Mouse (Mus musculus): ENCODE measurements around the gene Btc. TPM values are rescaled to one million over a fixed set of nuclear protein-coding genes. Genes with fewer than 3 reads are reported as not detected.

Gene Btc
- polyA plus RNA-seq, 1 experiment from 2014 or later = 2.2 TPM

- ATAC-seq (ENCODE audit: insufficient number of reproducible peaks, insufficient read depth, low FRiP score, low read depth) = no peak
- Histone ChIP-seq H3K36me3 (ENCODE audit: control insufficient read depth, insufficient read depth, low read length) (no peaks in the 10 kb centered on the region), H3K9me3 (ENCODE audit: control insufficient read depth, low read length) (no peaks in the 10 kb centered on the region), H3K4me3 (ENCODE audit: control insufficient read depth in 1 of 2, insufficient read depth in 1 of 2, low read depth in 1 of 2, low read length in 2 of 2) (peak overlapping the region in 1 of 2 experiments; percentile 65; a peak in 1 of 4 replicates), H3K9ac (ENCODE audit: low read length) (no peak overlapping the region), H3K4me1 (ENCODE audit: control insufficient read depth in 2 of 2, insufficient read depth in 2 of 2, low read length in 2 of 2) (no peaks in the 10 kb centered on the region; a peak in 1 of 4 replicates), H3K4me2 (ENCODE audit: low read length) (peak overlapping the region; percentile 81), H3K27me3 (ENCODE audit: control insufficient read depth, insufficient read depth, low read length) (no peaks in the 10 kb centered on the region), H3K27ac (replicated peaks in 1 of 2; ENCODE audit: control insufficient read depth in 1 of 2, insufficient read depth in 1 of 2, low read depth in 2 of 2, low read length in 2 of 2) (no peak overlapping the region)
- WGBS = 76% methylated on average over 4 of the region's 4 CpGs
Measured at GRCm38 (mm10) chr5:91403281-91403680, 487 bp upstream of the Btc start.

- Histone ChIP-seq H3K4me2 (ENCODE audit: low read length) (no peak overlapping the region), H3K36me3 (ENCODE audit: control insufficient read depth, insufficient read depth, low read length) (no peaks in the 10 kb centered on the region), H3K9me3 (ENCODE audit: control insufficient read depth, low read length) (no peaks in the 10 kb centered on the region), H3K4me3 (ENCODE audit: control insufficient read depth in 1 of 2, insufficient read depth in 1 of 2, low read depth in 1 of 2, low read length in 2 of 2) (no peak overlapping the region), H3K4me1 (ENCODE audit: control insufficient read depth in 2 of 2, insufficient read depth in 2 of 2, low read length in 2 of 2) (no peaks in the 10 kb centered on the region; a peak in 1 of 4 replicates), H3K27ac (replicated peaks in 1 of 2; ENCODE audit: control insufficient read depth in 1 of 2, insufficient read depth in 1 of 2, low read depth in 2 of 2, low read length in 2 of 2) (no peak overlapping the region), H3K27me3 (ENCODE audit: control insufficient read depth, insufficient read depth, low read length) (no peaks in the 10 kb centered on the region), H3K9ac (ENCODE audit: low read length) (no peak overlapping the region)
- 50% methylated on average over 2 of the region's 2 CpGs for WGBS
- ATAC-seq (ENCODE audit: insufficient number of reproducible peaks, insufficient read depth, low FRiP score, low read depth) = no peak
Measured at GRCm38 (mm10) chr5:91400493-91401096, 2.2 kb downstream of the Btc start.

- Histone ChIP-seq H3K4me3 (ENCODE audit: control insufficient read depth in 1 of 2, insufficient read depth in 1 of 2, low read depth in 1 of 2, low read length in 2 of 2) (no peak overlapping the region), H3K27me3 (ENCODE audit: control insufficient read depth, insufficient read depth, low read length) (no peaks in the 10 kb centered on the region), H3K9ac (ENCODE audit: low read length) (no peak overlapping the region), H3K4me2 (ENCODE audit: low read length) (no peak overlapping the region), H3K4me1 (ENCODE audit: control insufficient read depth in 2 of 2, insufficient read depth in 2 of 2, low read length in 2 of 2) (no peaks in the 10 kb centered on the region), H3K27ac (replicated peaks in 1 of 2; ENCODE audit: control insufficient read depth in 1 of 2, insufficient read depth in 1 of 2, low read depth in 2 of 2, low read length in 2 of 2) (no peak overlapping the region), H3K36me3 (ENCODE audit: control insufficient read depth, insufficient read depth, low read length) (no peaks in the 10 kb centered on the region), H3K9me3 (ENCODE audit: control insufficient read depth, low read length) (no peaks in the 10 kb centered on the region)
- WGBS = 51% methylated on average over 2 of the region's 2 CpGs
- no peak for ATAC-seq (ENCODE audit: insufficient number of reproducible peaks, insufficient read depth, low FRiP score, low read depth)
Measured at GRCm38 (mm10) chr5:91375467-91375866, 27.3 kb downstream of the Btc start.

GRCm38 (mm10) chr5:91368061-91368565, 34.7 kb downstream of the Btc start:
- 88% methylated on average over 13 of the region's 13 CpGs for WGBS

GRCm38 (mm10) chr5:91366925-91367324, 35.9 kb downstream of the Btc start:
- 80% methylated on average over 10 of the region's 10 CpGs for WGBS
- Histone ChIP-seq H3K27me3 (ENCODE audit: control insufficient read depth, insufficient read depth, low read length) (no peaks in the 10 kb centered on the region), H3K9ac (ENCODE audit: low read length) (no peak overlapping the region), H3K27ac (replicated peaks in 1 of 2; ENCODE audit: control insufficient read depth in 1 of 2, insufficient read depth in 1 of 2, low read depth in 2 of 2, low read length in 2 of 2) (no peak overlapping the region), H3K36me3 (ENCODE audit: control insufficient read depth, insufficient read depth, low read length) (no peaks in the 10 kb centered on the region), H3K9me3 (ENCODE audit: control insufficient read depth, low read length) (no peaks in the 10 kb centered on the region), H3K4me3 (ENCODE audit: control insufficient read depth in 1 of 2, insufficient read depth in 1 of 2, low read depth in 1 of 2, low read length in 2 of 2) (no peak overlapping the region), H3K4me1 (ENCODE audit: control insufficient read depth in 2 of 2, insufficient read depth in 2 of 2, low read length in 2 of 2) (no peaks in the 10 kb centered on the region), H3K4me2 (ENCODE audit: low read length) (no peak overlapping the region)
- no peak for ATAC-seq (ENCODE audit: insufficient number of reproducible peaks, insufficient read depth, low FRiP score, low read depth)

More at GRCm38 (mm10) chr5:91368061-91368565, 34.7 kb downstream of the Btc start:
- H3K4me2 ChIP-seq (ENCODE audit: low read length) = no peak overlapping the region
- no peak overlapping the region for H3K9ac ChIP-seq (ENCODE audit: low read length)
- no peaks in the 10 kb centered on the region for H3K27me3 ChIP-seq (ENCODE audit: control insufficient read depth, insufficient read depth, low read length)
- H3K9me3 ChIP-seq (ENCODE audit: control insufficient read depth, low read length) = no peaks in the 10 kb centered on the region
- no peak for ATAC-seq (ENCODE audit: insufficient number of reproducible peaks, insufficient read depth, low FRiP score, low read depth)
- no peaks in the 10 kb centered on the region for H3K4me1 ChIP-seq (ENCODE audit: control insufficient read depth in 2 of 2, insufficient read depth in 2 of 2, low read length in 2 of 2)
- no peaks in the 10 kb centered on the region for H3K36me3 ChIP-seq (ENCODE audit: control insufficient read depth, insufficient read depth, low read length)
- no peak overlapping the region for H3K4me3 ChIP-seq (ENCODE audit: control insufficient read depth in 1 of 2, insufficient read depth in 1 of 2, low read depth in 1 of 2, low read length in 2 of 2)
- no peak overlapping the region for H3K27ac ChIP-seq (replicated peaks in 1 of 2; ENCODE audit: control insufficient read depth in 1 of 2, insufficient read depth in 1 of 2, low read depth in 2 of 2, low read length in 2 of 2)

GRCm38 (mm10) chr5:91363274-91363991, 39.4 kb downstream of the Btc start:
- Histone ChIP-seq H3K4me3 (ENCODE audit: control insufficient read depth in 1 of 2, insufficient read depth in 1 of 2, low read depth in 1 of 2, low read length in 2 of 2) (no peak overlapping the region), H3K4me2 (ENCODE audit: low read length) (no peak overlapping the region), H3K4me1 (ENCODE audit: control insufficient read depth in 2 of 2, insufficient read depth in 2 of 2, low read length in 2 of 2) (no peaks in the 10 kb centered on the region), H3K27me3 (ENCODE audit: control insufficient read depth, insufficient read depth, low read length) (no peaks in the 10 kb centered on the region), H3K27ac (replicated peaks in 1 of 2; ENCODE audit: control insufficient read depth in 1 of 2, insufficient read depth in 1 of 2, low read depth in 2 of 2, low read length in 2 of 2) (no peak overlapping the region), H3K36me3 (ENCODE audit: control insufficient read depth, insufficient read depth, low read length) (no peaks in the 10 kb centered on the region), H3K9me3 (ENCODE audit: control insufficient read depth, low read length) (no peaks in the 10 kb centered on the region), H3K9ac (ENCODE audit: low read length) (no peak overlapping the region)
- ATAC-seq (ENCODE audit: insufficient number of reproducible peaks, insufficient read depth, low FRiP score, low read depth) = no peak
- WGBS = 91% methylated on average over 6 of the region's 6 CpGs

- no peaks in the 10 kb centered on the region for H3K36me3 ChIP-seq (ENCODE audit: control insufficient read depth, insufficient read depth, low read length)
- H3K9me3 ChIP-seq (ENCODE audit: control insufficient read depth, low read length) = no peaks in the 10 kb centered on the region
- H3K27ac ChIP-seq (replicated peaks in 1 of 2; ENCODE audit: control insufficient read depth in 1 of 2, insufficient read depth in 1 of 2, low read depth in 2 of 2, low read length in 2 of 2) = no peak overlapping the region
- H3K9ac ChIP-seq (ENCODE audit: low read length) = no peak overlapping the region
- ATAC-seq (ENCODE audit: insufficient number of reproducible peaks, insufficient read depth, low FRiP score, low read depth) = no peak
- no peak overlapping the region for H3K4me2 ChIP-seq (ENCODE audit: low read length)
- H3K27me3 ChIP-seq (ENCODE audit: control insufficient read depth, insufficient read depth, low read length) = no peaks in the 10 kb centered on the region
- H3K4me1 ChIP-seq (ENCODE audit: control insufficient read depth in 2 of 2, insufficient read depth in 2 of 2, low read length in 2 of 2) = no peaks in the 10 kb centered on the region
- 63% methylated on average over 5 of the region's 5 CpGs for WGBS
- no peak overlapping the region for H3K4me3 ChIP-seq (ENCODE audit: control insufficient read depth in 1 of 2, insufficient read depth in 1 of 2, low read depth in 1 of 2, low read length in 2 of 2)
Measured at GRCm38 (mm10) chr5:91352645-91353044, 50.1 kb downstream of the Btc start.
